Mouse (Mus musculus): ENCODE data around the gene Gm17654. TPM values are rescaled to one million over a fixed set of nuclear protein-coding genes. Genes with fewer than 3 reads are reported as not detected.
"Not testable (repeated sequence)": the region's sequence is repeated elsewhere in the genome, so short reads cannot be mapped to it uniquely, and the experiment has no call there.

Gm17654 gene
- polyA plus RNA-seq, 1 experiment from 2014 or later = not detected

GRCm38 (mm10) chr14:43531052-43532010 lies 47.6 kb downstream of the Gm17654 start:
- not testable (repeated sequence) for H3K4me3 ChIP-seq (ENCODE audit: low read length); H3K27me3 ChIP-seq (ENCODE audit: control insufficient read depth, insufficient read depth, low read length); H3K4me1 ChIP-seq (ENCODE audit: control insufficient read depth, insufficient read depth, low read length); H3K36me3 ChIP-seq (ENCODE audit: control insufficient read depth, insufficient read depth); H3K9ac ChIP-seq (ENCODE audit: low read length); H3K4me2 ChIP-seq (ENCODE audit: low read depth, low read length); H3K27ac ChIP-seq (ENCODE audit: low read length); ATAC-seq (replicated peaks; ENCODE audit: extremely low read depth, insufficient read depth, low FRiP score); H3K9me3 ChIP-seq (replicated peaks; ENCODE audit: control insufficient read depth, low read length)
- 4% methylated on average over 5 of the region's 15 CpGs for WGBS

Other genes starting within 250 kb of the Gm17654 start
- gene 1700001F09Rik, start 231.3 kb downstream of the Gm17654 start, polyA plus RNA-seq (2015; fragmentation: Nextera tagmentation; extraction: Ambion mirVana) = not detected in 2 replicates
- not detected in 2 replicates for gene Gm8138, start 162.8 kb downstream of the Gm17654 start, polyA plus RNA-seq (2015; fragmentation: Nextera tagmentation; extraction: Ambion mirVana)
- not detected in 2 replicates for gene Gm5799, start 35.6 kb downstream of the Gm17654 start, polyA plus RNA-seq (2015; fragmentation: Nextera tagmentation; extraction: Ambion mirVana)
- not detected in 2 replicates for gene Gm10375, start 28.9 kb upstream of the Gm17654 start, polyA plus RNA-seq (2015; fragmentation: Nextera tagmentation; extraction: Ambion mirVana)
- gene Gm8165, start 98.1 kb upstream of the Gm17654 start, polyA plus RNA-seq (2015; fragmentation: Nextera tagmentation; extraction: Ambion mirVana) = not detected in 2 replicates
- 0.92 TPM in 1 of 2 replicates, not detected in the other for gene Gm7324, start 118.7 kb upstream of the Gm17654 start, polyA plus RNA-seq (2015; fragmentation: Nextera tagmentation; extraction: Ambion mirVana)
- gene Gm16506, start 148.3 kb upstream of the Gm17654 start, polyA plus RNA-seq (2015; fragmentation: Nextera tagmentation; extraction: Ambion mirVana) = not detected in 2 replicates
- gene Gm6526, start 168.7 kb upstream of the Gm17654 start, polyA plus RNA-seq (2015; fragmentation: Nextera tagmentation; extraction: Ambion mirVana) = not detected in 2 replicates
- not detected in 2 replicates for gene Gm8180, start 205.6 kb upstream of the Gm17654 start, polyA plus RNA-seq (2015; fragmentation: Nextera tagmentation; extraction: Ambion mirVana)